Mouse (Mus musculus): Measurements from ENCODE around the gene Lilra5.
"Not testable (repeated sequence)": the region's sequence is repeated elsewhere in the genome, so short reads cannot be mapped to it uniquely, and the experiment has no call there.

GRCm38 (mm10) chr7:4251211-4251610 lies 13.7 kb downstream of the Lilra5 start:
- TF ChIP-seq POLR2A (IDR thresholded peaks at IDR 0.05; ENCODE audit: extremely low read depth, insufficient read depth, low read length); CTCF (IDR thresholded peaks at IDR 0.05; ENCODE audit: low read depth, low read length): not testable (repeated sequence)
